Mouse (Mus musculus) MEL (cell line): ENCODE measurements around the gene Lpar3. TPM values are rescaled to one million over a fixed set of nuclear protein-coding genes. Genes with fewer than 3 reads are reported as not detected.
"Not testable (repeated sequence)": the region's sequence is repeated elsewhere in the genome, so short reads cannot be mapped to it uniquely, and the experiment has no call there.

ENCODE experiments used
- DNase-seq: peaks from one replicate; pipeline ENCODE4 v3.0.0; 2011; ENCODE audit warnings: low read depth, low spot score
- H3K27ac ChIP-seq: 2 replicates; pipeline ENCODE4 v1.5.1; 2012; ENCODE audit warnings: low read depth, mild to moderate bottlenecking, control low read depth, low read length, moderate library complexity; ENCODE audit not compliant: control insufficient read depth
- H3K27me3 ChIP-seq, 2 experiments: fragments of 150-350 bp in 1 of 2; sonication (generic) in 1 of 2; 2 replicates each; pipeline ENCODE4 v1.6.1; 2012; ENCODE audit warnings: low read length in 2 of 2, mild to moderate bottlenecking in 2 of 2, improper control_type of control experiment in 1 of 2, moderate library complexity in 1 of 2; ENCODE audit not compliant: insufficient read depth in 2 of 2, control insufficient read depth in 1 of 2
- H3K36me3 ChIP-seq, 2 experiments: 2 replicates each; pipeline ENCODE4 v1.6.1; 2012 to 2014; ENCODE audit warnings: low read length in 2 of 2, improper control_type of control experiment in 1 of 2, inconsistent platforms in 1 of 2, mild to moderate bottlenecking in 1 of 2; ENCODE audit not compliant: insufficient read depth in 2 of 2, control insufficient read depth in 1 of 2
- H3K4me1 ChIP-seq, 2 experiments: fragments of 150-350 bp in 1 of 2; sonication (generic) in 1 of 2; 2 replicates each; pipeline ENCODE4 v1.6.1; 2012; ENCODE audit warnings: low read length in 2 of 2, improper control_type of control experiment in 1 of 2, mild to moderate bottlenecking in 1 of 2; ENCODE audit not compliant: insufficient read depth in 2 of 2, control insufficient read depth in 1 of 2
- H3K4me3 ChIP-seq, 2 experiments: fragments of 150-350 bp in 1 of 2; sonication (generic) in 1 of 2; 2 replicates each; pipeline ENCODE4 v1.5.1; 2012; ENCODE audit warnings: low read depth in 2 of 2, low read length in 2 of 2, mild to moderate bottlenecking in 2 of 2, moderate library complexity in 2 of 2, control low read depth in 1 of 2, improper control_type of control experiment in 1 of 2; ENCODE audit not compliant: control insufficient read depth in 1 of 2, insufficient read depth in 1 of 2
- H3K79me2 ChIP-seq: 2 replicates; pipeline ENCODE4 v1.6.1; 2012; ENCODE audit warnings: mild to moderate bottlenecking, low read length, moderate library complexity; ENCODE audit not compliant: control insufficient read depth, poor library complexity, insufficient read depth
- H3K9ac ChIP-seq: 2 replicates; pipeline ENCODE4 v1.6.1; 2012; ENCODE audit warnings: low read depth, mild to moderate bottlenecking, control low read depth, low read length, moderate library complexity; ENCODE audit not compliant: control insufficient read depth, poor library complexity, severe bottlenecking
- H3K9me3 ChIP-seq: fragments of 150-350 bp; sonication (generic); replicated peaks from 2 replicates; pipeline ENCODE4 v1.6.1; 2012; ENCODE audit warnings: mild to moderate bottlenecking, low read length, improper control_type of control experiment, moderate library complexity; ENCODE audit not compliant: insufficient read depth
- CHD1 ChIP-seq: IDR thresholded peaks from 2 replicates; pipeline ENCODE4 v1.6.1; 2012; ENCODE audit warnings: low read depth, mild to moderate bottlenecking, inconsistent platforms, low read length, improper control_type of control experiment
- CHD2 ChIP-seq: IDR thresholded peaks from 2 replicates; pipeline ENCODE4 v1.6.1; 2011; ENCODE audit warnings: low read length, improper control_type of control experiment
- GATA1 ChIP-seq: IDR thresholded peaks from 2 replicates; pipeline ENCODE4 v1.6.1; 2011; ENCODE audit warnings: low read depth, low read length, improper control_type of control experiment
- JUND ChIP-seq: IDR thresholded peaks from 2 replicates; pipeline ENCODE4 v1.6.1; 2011; ENCODE audit warnings: low read depth, mild to moderate bottlenecking, improper control_type of control experiment, low read length
- MAZ ChIP-seq: IDR thresholded peaks from 2 replicates; pipeline ENCODE4 v1.6.1; 2012; ENCODE audit warnings: low read depth, mild to moderate bottlenecking, inconsistent platforms, low read length, improper control_type of control experiment
- MYC ChIP-seq: IDR thresholded peaks from 2 replicates; pipeline ENCODE4 v1.6.1; 2011; ENCODE audit warnings: low read depth, mild to moderate bottlenecking, low read length, improper control_type of control experiment, moderate library complexity
- NRF1 ChIP-seq: IDR thresholded peaks from 2 replicates; pipeline ENCODE4 v1.6.1; 2014; ENCODE audit warnings: low read depth, mild to moderate bottlenecking, inconsistent platforms, low read length, improper control_type of control experiment, moderate library complexity; ENCODE audit not compliant: poor library complexity, insufficient read depth, severe bottlenecking
- POLR2A ChIP-seq, 2 experiments: IDR thresholded peaks; 2 replicates each; pipeline ENCODE4 v1.6.1; 2011 to 2012; ENCODE audit warnings: low read length in 2 of 2, mild to moderate bottlenecking in 2 of 2, control low read depth in 1 of 2, improper control_type of control experiment in 1 of 2, low read depth in 1 of 2, moderate library complexity in 1 of 2; ENCODE audit not compliant: control insufficient read depth in 1 of 2, insufficient read depth in 1 of 2, poor library complexity in 1 of 2
- POLR2AphosphoS2 ChIP-seq: IDR thresholded peaks from 2 replicates; pipeline ENCODE4 v1.6.1; 2011; ENCODE audit warnings: low read length, improper control_type of control experiment
- RCOR1 ChIP-seq: IDR thresholded peaks from 2 replicates; pipeline ENCODE4 v1.6.1; 2012; ENCODE audit warnings: low read depth, mild to moderate bottlenecking, inconsistent platforms, low read length, improper control_type of control experiment
- SMC3 ChIP-seq: IDR thresholded peaks from 2 replicates; pipeline ENCODE4 v1.6.1; 2011; ENCODE audit warnings: low read depth, low read length, improper control_type of control experiment
- TBP ChIP-seq: IDR thresholded peaks from 2 replicates; pipeline ENCODE4 v1.8.0; 2011; ENCODE audit warnings: low read depth, low read length, improper control_type of control experiment
- UBTF ChIP-seq: IDR thresholded peaks from 2 replicates; pipeline ENCODE4 v1.6.1; 2012; ENCODE audit warnings: low read depth, mild to moderate bottlenecking, inconsistent platforms, low read length, improper control_type of control experiment, moderate library complexity, borderline replicate concordance; ENCODE audit not compliant: insufficient read depth
- USF1 ChIP-seq: IDR thresholded peaks from 2 replicates; pipeline ENCODE4 v1.6.1; 2014; ENCODE audit warnings: low read depth, mild to moderate bottlenecking, inconsistent platforms, low read length, improper control_type of control experiment, moderate library complexity
- USF2 ChIP-seq, 2 experiments: IDR thresholded peaks; 2 replicates each; pipeline ENCODE4 v1.6.1; 2011 to 2012; ENCODE audit warnings: improper control_type of control experiment in 2 of 2, low read length in 2 of 2, borderline replicate concordance in 1 of 2, inconsistent platforms in 1 of 2, low read depth in 1 of 2, mild to moderate bottlenecking in 1 of 2; ENCODE audit not compliant: insufficient read depth in 1 of 2
- polyA plus RNA-seq, 2 experiments: library from polyadenylated mRNA; stranded (reverse) in 1 of 2; unstranded in 1 of 2; fragments of >175 nt in 1 of 2; fragments of >200 nt in 1 of 2; gene quantifications; 2 replicates each; pipeline versions ENCODE4 v1.2.1 to v1.2.4; 2012; ENCODE audit warnings: low replicate concordance in 2 of 2, low read depth in 1 of 2; ENCODE audit not compliant: insufficient read length in 2 of 2, insufficient read depth in 1 of 2, missing spikeins in 1 of 2
- total RNA-seq: library from RNA; depleted of rRNA; stranded (reverse); fragments of 300-350 nt; gene quantifications from 2 replicates; pipeline ENCODE4 v1.2.3, GENCODE M21; 2012

The Lpar3 gene
- total and polyA plus RNA-seq, 3 experiments, result not detected

DNA sequence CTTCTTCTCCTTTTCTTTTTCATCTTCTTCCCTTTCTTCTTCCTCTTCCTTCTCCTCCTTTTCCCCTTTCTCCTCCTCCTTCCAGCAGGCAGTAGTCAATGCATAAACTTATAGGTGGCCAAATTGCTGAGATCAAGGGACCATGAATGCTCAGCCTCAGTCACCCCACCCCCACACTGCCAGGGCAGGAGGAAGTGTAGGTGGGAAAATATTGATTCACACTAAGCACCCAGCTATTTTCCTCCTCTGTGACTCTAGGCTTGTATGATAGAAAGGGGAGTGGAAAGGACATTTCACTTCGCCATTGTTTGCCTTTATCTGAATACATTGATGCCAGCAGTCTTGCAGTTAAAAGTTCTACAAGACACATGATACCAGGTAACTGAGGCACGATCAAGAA lies 13.3 kb upstream of the Lpar3 start:
- Histone ChIP-seq H3K79me2 (no peaks in the 10 kb centered on the region), H3K4me1 (no peaks in the 10 kb centered on the region), H3K9ac (no peak overlapping the region), H3K36me3 (no peaks in the 10 kb centered on the region), H3K4me3 (no peak overlapping the region)
- no peak for TF ChIP-seq UBTF
- no peak for TF ChIP-seq USF1
- TF ChIP-seq JUND, result no peak
- TF ChIP-seq, all 39 proteins: peak for 0
- Histone ChIP-seq H3K9me3 (no peaks in the 10 kb centered on the region), H3K27ac (no peak overlapping the region), H3K27me3 (peaks cover 0 to 3% of the 10 kb centered on the region in 2 experiments; a peak in 3 of 4 replicates)
- DNase-seq, result no peak

DNA sequence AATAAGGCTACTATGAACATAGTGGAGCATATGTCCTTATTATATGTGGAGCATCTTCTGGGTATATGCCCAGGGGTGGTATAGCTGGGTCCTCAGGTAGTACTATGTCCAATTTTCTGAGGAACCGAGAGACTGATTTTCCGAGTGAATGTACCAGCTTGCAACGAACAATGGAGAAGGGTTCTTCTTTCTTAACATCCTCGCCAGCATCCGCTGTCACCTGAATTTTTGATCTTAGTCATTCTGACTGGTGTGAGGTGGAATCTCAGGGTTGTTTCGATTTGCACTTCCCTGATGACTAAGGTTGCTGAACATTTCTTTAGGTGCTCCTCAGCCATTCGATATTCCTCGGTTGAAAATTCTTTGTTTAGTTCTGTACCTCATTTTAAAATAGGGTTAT lies 11.0 kb upstream of the Lpar3 start:
- H3K9me3 ChIP-seq, H3K4me1 ChIP-seq, H3K27ac ChIP-seq, H3K9ac ChIP-seq, H3K4me3 ChIP-seq, H3K79me2 ChIP-seq, DNase-seq, H3K27me3 ChIP-seq, H3K36me3 ChIP-seq: not testable (repeated sequence)

- H3K9me3 ChIP-seq, result no peaks in the 10 kb centered on the region
- H3K27me3 ChIP-seq, result no peaks in the 10 kb centered on the region; a peak in 3 of 4 replicates
- H3K36me3 ChIP-seq, result no peaks in the 10 kb centered on the region
- no peak overlapping the region for H3K4me3 ChIP-seq
- no peak overlapping the region for H3K27ac ChIP-seq
- TF ChIP-seq NRF1 (no peak), UBTF (no peak), GATA1 (no peak), USF2 (IDR thresholded peaks at IDR 0.05; ENCODE audit: borderline replicate concordance in 1 of 2, insufficient read depth in 1 of 2, low read depth in 1 of 2, low read length in 2 of 2) (no peak), RCOR1 (no peak), POLR2AphosphoS2 (no peak), MYC (no peak), CHD2 (no peak), TBP (no peak), JUND (no peak), SMC3 (no peak), USF1 (no peak), CHD1 (no peak), POLR2A (IDR thresholded peaks at IDR 0.05; ENCODE audit: control insufficient read depth in 1 of 2, insufficient read depth in 1 of 2, low read depth in 1 of 2, low read length in 2 of 2, poor library complexity in 1 of 2) (no peak), MAZ (no peak)
- DNase-seq, result no peak
- H3K9ac ChIP-seq, result no peak overlapping the region
- no peaks in the 10 kb centered on the region for H3K79me2 ChIP-seq
- H3K4me1 ChIP-seq, result no peaks in the 10 kb centered on the region
These were observed 9.5 kb upstream of the Lpar3 start for GRCm38 (mm10) chr3:146211141-146211747.
